Mouse (Mus musculus) CD4-positive, CD25-positive, alpha-beta regulatory T cell, adult 4 months (primary cell): ENCODE results near the gene Gm3045. TPM values are rescaled to one million over a fixed set of nuclear protein-coding genes. Genes with fewer than 3 reads are reported as not detected.

Source experiments
- polyA plus RNA-seq, 2 experiments: library from polyadenylated mRNA; unstranded; fragments of 100-300 nt; shearing (Covaris generic); gene quantifications; one replicate each; pipeline ENCODE4 v1.2.1; 2017

Gm3045 gene
- polyA plus RNA-seq, 2 experiments from 2014 or later = not detected

Other genes with a start within 250 kb of the Gm3045 start
- under 1 TPM in 1 of 2 experiments, not detected in 1; 0.22 TPM for gene Tifab, start 247.7 kb upstream of the Gm3045 start, polyA plus RNA-seq
- not detected for gene Neurog1, start 174.4 kb upstream of the Gm3045 start, polyA plus RNA-seq
- not detected for gene Cxcl14, start 130.0 kb upstream of the Gm3045 start, polyA plus RNA-seq
- not detected for gene Slc25a48, start 11.8 kb downstream of the Gm3045 start, polyA plus RNA-seq
- gene Il9, start 55.7 kb downstream of the Gm3045 start, polyA plus RNA-seq = not detected
- gene Fbxl21, start 95.9 kb downstream of the Gm3045 start, polyA plus RNA-seq = 1 to 10 TPM; 1.6 to 2.2 TPM
- not detected for gene Lect2, start 121.9 kb downstream of the Gm3045 start, polyA plus RNA-seq
- under 1 TPM; 0.40 to 0.75 TPM for gene Tgfbi, start 182.9 kb downstream of the Gm3045 start, polyA plus RNA-seq